Mouse (Mus musculus): ENCODE measurements around the gene D1Pas1.
A peak's percentile ranks its signal among the peaks of the same experiment; 100 is the strongest.

D1Pas1 gene

DNA sequence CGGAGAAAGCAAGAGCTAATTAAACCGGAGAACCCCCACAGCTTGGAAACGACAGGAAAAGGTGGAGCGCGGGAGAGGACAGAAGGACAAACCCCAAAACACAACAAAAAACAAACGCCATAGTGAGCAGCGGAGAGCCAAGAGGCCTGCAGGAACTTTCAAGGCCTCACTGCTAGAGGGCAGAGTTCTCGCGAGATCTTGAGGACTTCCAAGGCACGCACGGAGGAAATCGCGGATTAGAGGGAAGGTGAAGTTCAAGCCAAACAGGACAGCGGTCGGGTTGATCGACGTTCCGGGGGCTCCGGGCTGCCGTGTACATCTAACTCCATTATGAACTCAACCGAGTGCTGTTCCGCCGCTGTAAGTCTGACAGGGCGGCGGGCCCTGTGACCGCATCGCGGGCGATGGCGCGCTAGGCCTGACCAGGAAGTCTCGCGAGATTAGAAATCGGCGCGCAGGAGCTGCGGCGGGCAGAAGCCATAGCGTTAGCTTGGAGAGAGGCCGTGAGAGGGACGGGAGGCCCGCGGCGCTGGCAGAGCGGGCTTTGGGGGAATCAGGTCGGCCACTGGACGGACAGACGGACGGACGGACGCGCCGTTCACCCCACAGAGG is at the start of gene D1Pas1:
D1Pas1 (plus strand) TSS at position 216 of the 612 bp plus-strand sequence.
- no peak for DNase-seq (ENCODE audit: low spot score in 2 of 2)

- no peak for DNase-seq (ENCODE audit: low spot score in 2 of 2)
Observed at GRCm38 (mm10) chr1:186922489-186923370, 44.5 kb upstream of the D1Pas1 start.

DNA sequence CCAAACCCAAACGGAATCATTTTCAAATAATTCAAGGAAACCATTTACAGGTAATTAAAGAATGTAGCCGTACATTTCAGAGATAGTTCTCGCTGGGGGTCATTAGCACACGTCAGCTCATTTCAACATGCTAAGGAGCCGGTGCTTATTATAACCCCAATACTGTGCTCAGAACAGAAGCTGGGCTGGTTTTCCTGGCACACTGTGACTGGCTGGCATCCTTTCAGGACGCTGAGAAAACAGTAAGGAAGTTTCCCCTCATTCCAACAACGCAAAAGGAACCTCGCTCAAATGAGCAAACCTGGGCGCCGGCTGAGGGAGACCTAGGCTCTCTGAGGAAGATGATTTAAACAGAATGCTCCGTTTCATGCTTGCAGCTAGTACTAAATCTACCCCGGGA is 43.2 kb upstream of the D1Pas1 start:
- peak in 1 of 2 experiments; percentile 3 for DNase-seq (ENCODE audit: low spot score in 2 of 2)

GRCm38 (mm10) chr1:186925411-186925810 is 41.8 kb upstream of the D1Pas1 start:
- DNase-seq (ENCODE audit: low spot score in 2 of 2), result peak in 1 of 2 experiments; percentile 20

DNA sequence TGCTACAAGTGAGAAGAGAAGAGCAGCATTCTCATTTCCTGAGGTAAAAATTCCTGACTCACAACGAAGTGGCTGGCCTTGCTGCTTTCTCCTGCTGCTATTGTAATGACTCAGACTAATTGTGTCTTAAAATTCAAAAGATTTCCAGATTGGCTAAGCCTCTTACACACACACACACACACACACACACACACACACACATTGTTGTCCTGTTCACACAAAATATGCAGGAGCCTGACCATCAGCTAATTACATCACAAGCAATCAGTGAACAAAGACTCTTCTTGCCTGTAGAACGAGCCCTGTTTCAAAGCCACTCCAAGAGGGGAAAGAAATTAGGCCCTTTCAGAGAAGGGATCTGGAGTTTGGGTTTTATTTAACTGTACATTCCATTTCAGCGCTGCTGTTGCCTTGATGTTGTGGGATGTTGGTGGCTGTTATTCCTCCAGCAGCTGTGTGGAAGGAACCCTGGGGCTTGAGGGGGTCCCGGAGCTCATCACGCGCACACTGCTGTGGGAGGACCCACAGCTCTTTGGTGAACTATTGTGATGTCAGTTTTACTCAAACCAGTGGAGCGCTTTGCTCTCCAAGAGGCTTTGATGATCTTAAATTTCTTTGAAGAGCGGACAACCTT is 40.8 kb upstream of the D1Pas1 start:
- DNase-seq (ENCODE audit: low spot score in 2 of 2), result no peak

DNA sequence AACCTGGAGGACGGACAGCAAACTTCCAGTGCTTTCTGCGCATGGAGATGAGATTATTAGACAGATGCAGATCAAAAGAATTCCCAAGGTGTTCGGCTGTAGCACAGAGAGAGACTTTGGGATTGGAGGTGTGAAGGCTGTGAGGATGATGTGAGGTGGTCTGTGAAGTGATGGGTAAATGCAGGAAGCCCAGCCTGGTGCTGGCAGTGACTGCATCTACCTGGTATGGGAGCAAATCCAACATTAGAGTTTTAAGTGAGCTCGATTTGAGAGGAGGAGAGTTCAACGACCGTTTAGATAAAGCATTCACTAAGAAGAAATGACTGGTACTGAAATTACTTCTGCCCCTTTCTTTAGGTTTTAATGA is 40.3 kb upstream of the D1Pas1 start:
- DNase-seq (ENCODE audit: low spot score in 2 of 2), result no peak

- DNase-seq (ENCODE audit: low spot score in 2 of 2), result no peak
Observed at GRCm38 (mm10) chr1:186927494-186927893, 39.7 kb upstream of the D1Pas1 start.

DNA sequence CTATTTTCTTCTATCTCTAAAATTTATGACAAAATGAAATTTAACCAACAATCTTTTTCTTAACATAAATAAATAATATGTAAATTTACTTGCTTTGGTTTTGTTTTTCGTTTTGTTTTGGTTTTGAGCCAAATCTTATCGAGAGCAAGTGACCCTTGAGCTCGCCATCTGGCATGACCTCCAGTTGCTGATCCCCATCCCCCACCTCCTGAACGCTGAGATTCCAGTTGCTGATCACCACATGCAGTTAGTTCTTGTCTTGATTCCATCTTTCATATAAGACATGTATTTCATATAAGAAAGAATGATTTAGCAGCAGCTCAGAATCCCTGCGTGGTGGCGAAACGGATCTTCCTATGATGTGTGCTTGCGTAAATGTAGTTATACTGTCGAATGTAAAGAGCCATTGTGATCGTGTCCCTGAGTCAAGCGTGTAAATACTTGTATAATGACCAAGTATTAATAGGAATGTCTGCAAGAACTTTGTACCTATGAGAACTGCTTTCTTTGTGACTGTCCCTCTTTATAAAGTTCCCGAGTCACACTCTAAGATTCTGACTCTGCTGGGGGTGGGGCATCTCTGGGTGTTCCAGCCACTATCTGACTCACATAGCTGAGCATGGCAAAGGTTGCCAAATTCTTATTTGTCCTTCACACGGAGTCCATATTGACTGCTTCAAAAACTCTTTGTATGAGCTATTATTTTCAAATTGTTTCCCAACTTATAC is 36.9 kb upstream of the D1Pas1 start:
- no peak for DNase-seq (ENCODE audit: low spot score in 2 of 2)

- no peak for DNase-seq (ENCODE audit: low spot score in 2 of 2)
Observed at GRCm38 (mm10) chr1:186930888-186931233, 36.4 kb upstream of the D1Pas1 start.

DNA sequence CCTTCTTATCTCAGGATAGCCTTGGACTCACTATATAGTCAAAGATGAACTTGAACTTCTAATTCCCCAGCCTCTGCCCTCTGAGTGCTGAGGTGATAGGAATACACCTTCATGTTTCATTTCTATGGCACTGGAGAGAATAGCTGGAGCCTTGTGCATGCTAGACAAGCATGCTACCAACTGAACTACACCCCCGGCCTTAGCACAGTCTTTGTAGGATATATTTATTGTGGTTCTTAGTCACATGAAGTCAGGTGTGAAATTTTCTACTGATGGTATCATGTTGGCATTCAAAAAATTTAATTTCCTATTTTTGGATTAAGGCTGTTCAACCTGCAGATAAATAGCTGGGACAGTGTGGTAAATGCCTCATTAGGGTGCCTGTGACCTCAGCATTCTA is 33.0 kb upstream of the D1Pas1 start:
- no peak for DNase-seq (ENCODE audit: low spot score in 2 of 2)

GRCm38 (mm10) chr1:186952381-186952780 is 14.8 kb upstream of the D1Pas1 start:
- no peak for DNase-seq (ENCODE audit: low spot score in 2 of 2)

DNA sequence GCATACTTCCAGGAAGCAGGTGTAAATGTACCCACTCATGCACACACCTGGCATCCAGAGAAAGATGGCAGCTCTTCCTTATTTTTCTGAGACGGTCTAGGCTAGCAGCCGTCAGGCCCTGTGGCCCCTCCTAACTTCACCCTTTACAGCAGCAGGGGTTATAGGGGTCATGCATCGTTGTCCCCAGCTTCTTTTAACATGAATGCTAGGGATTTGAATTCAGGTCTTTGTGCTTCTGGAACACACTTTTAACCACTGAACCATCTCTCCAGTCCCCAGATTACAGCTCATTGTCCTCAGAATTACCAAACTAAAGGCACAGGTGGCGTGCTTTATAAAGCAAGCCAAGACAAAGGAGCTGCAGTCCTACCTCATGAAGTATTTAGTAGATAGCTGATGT is 12.6 kb upstream of the D1Pas1 start:
- DNase-seq (ENCODE audit: low spot score in 2 of 2), result no peak

DNA sequence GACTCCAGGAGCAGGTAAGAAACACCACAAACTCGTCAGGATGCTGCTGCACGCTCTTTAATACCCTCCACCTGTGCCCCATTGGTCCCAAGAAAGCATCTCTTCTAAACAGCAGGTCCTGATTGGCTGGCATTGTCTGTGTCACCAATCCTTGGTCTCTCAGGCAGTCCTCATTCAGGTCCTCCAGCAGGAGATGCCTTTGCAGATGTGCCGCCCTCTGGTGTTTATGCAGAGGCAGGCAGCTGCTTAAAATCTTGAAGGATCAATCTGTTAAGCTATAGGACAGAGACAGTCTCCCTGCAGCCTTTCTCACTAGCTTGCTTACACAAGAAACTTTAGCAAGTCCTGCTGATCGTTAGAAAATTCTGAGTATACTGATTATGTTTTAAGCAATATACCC is 7.8 kb upstream of the D1Pas1 start:
- no peak for DNase-seq (ENCODE audit: low spot score in 2 of 2)

- DNase-seq (ENCODE audit: low spot score in 2 of 2), result no peak
Observed at GRCm38 (mm10) chr1:186964143-186964875, 2.9 kb upstream of the D1Pas1 start.

- DNase-seq (ENCODE audit: low spot score in 2 of 2), result no peak
Observed at GRCm38 (mm10) chr1:186967926-186968325, 710 bp downstream of the D1Pas1 start.

DNA sequence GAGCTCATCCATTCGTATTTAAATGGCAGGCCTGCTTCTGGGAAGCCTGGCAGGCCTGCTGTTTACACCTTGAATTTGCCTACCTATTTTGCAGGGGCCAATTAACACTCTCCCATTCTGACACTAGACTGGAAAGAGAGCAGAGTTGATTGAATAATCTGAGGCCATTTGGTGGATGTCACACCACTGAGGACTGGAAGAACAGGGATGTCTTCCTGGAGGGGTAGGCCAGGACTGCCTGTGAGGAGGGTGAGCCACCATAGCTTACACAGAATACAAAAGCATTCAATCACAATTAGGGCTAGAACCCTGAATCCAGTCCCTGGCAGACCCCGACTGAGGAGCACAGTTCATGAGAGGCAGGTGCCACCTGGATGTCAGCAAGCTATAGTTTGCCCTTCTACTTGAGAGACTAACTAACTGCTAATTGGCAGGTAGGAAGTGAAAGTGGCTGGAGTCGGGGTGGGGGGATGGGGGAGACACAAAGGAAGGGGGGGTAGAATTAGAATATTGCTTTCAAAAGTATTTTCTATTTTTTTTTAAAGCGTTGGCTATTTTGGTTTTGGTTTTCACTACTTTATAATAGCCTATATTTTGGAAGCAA is 9.8 kb downstream of the D1Pas1 start:
- DNase-seq (ENCODE audit: low spot score in 2 of 2), result no peak

- DNase-seq (ENCODE audit: low spot score in 2 of 2), result no peak
Observed at GRCm38 (mm10) chr1:186977801-186978200, 10.6 kb downstream of the D1Pas1 start.

- DNase-seq (ENCODE audit: low spot score in 2 of 2), result no peak
Observed at GRCm38 (mm10) chr1:186979465-186979864, 12.2 kb downstream of the D1Pas1 start.

GRCm38 (mm10) chr1:186980503-186980902 is 13.3 kb downstream of the D1Pas1 start:
- no peak for DNase-seq (ENCODE audit: low spot score in 2 of 2)

GRCm38 (mm10) chr1:186985131-186985530 is 17.9 kb downstream of the D1Pas1 start:
- DNase-seq (ENCODE audit: low spot score in 2 of 2), result no peak

GRCm38 (mm10) chr1:186986086-186986485 is 18.9 kb downstream of the D1Pas1 start:
- DNase-seq (ENCODE audit: low spot score in 2 of 2), result peak; percentile 8 to 11

Data from frontal cortex, postnatal 36 days (tissue).